Mouse (Mus musculus): ENCODE results near the gene Hnrnpul1.

- no peak for TF ChIP-seq CTCF (IDR thresholded peaks at IDR 0.05; ENCODE audit: low read depth, low read length)
- no peak for TF ChIP-seq POLR2A (IDR thresholded peaks at IDR 0.05; ENCODE audit: borderline replicate concordance, low read depth, low read length)
These were observed 7.7 kb downstream of the Hnrnpul1 start for GRCm38 (mm10) chr7:25746844-25747243.
